Mouse (Mus musculus): ENCODE measurements at regions not wholly inside any gene's neighbourhood (a gene's known extent, or its start where the extent isn't known, plus 50 kb on each side); places are given as distances from the start of the nearest gene placed in this dataset.

GRCm38 (mm10) chr6:52105031-52105593, 53.0 kb downstream of the Hoxa1 start:
- no peak for DNase-seq

GRCm38 (mm10) chr6:52104141-52104540, 54.0 kb downstream of the Hoxa1 start:
- peak; percentile 19 for DNase-seq

- peak; percentile 88 for DNase-seq
Measured at GRCm38 (mm10) chr6:52103661-52104060, 54.5 kb downstream of the Hoxa1 start.

- no peak for DNase-seq
Measured at GRCm38 (mm10) chr6:52102699-52103098, 55.4 kb downstream of the Hoxa1 start.

- DNase-seq = no peak
Measured at GRCm38 (mm10) chr6:52102179-52102578, 55.9 kb downstream of the Hoxa1 start.

GRCm38 (mm10) chr6:52101209-52101608, 56.9 kb downstream of the Hoxa1 start:
- DNase-seq = no peak

GRCm38 (mm10) chr6:52098851-52099250, 59.3 kb downstream of the Hoxa1 start:
- DNase-seq = peak; percentile 53

GRCm38 (mm10) chr6:52095575-52095974, 62.5 kb downstream of the Hoxa1 start:
- peak; percentile 69 for DNase-seq

GRCm38 (mm10) chr6:52091445-52091844, 66.7 kb downstream of the Hoxa1 start:
- DNase-seq = no peak

- peak; percentile 31 for DNase-seq
Measured at GRCm38 (mm10) chr6:52085932-52086643, 72.0 kb downstream of the Hoxa1 start.

GRCm38 (mm10) chr6:52084622-52085021, 72.3 kb upstream of the Skap2 start:
- DNase-seq = no peak

- no peak for DNase-seq
Measured at GRCm38 (mm10) chr6:52079501-52079900, 67.2 kb upstream of the Skap2 start.

GRCm38 (mm10) chr6:52078530-52079340, 66.4 kb upstream of the Skap2 start:
- DNase-seq = no peak

GRCm38 (mm10) chr6:52076179-52076932, 64.0 kb upstream of the Skap2 start:
- no peak for DNase-seq

GRCm38 (mm10) chr6:52074904-52075303, 62.6 kb upstream of the Skap2 start:
- no peak for DNase-seq

- no peak for DNase-seq
Measured at GRCm38 (mm10) chr6:52067151-52067550, 54.8 kb upstream of the Skap2 start.

- DNase-seq = no peak
Measured at GRCm38 (mm10) chr6:52065652-52066051, 53.3 kb upstream of the Skap2 start.

- DNase-seq = peak; percentile 33
Measured at GRCm38 (mm10) chr6:52064176-52065015, 52.0 kb upstream of the Skap2 start.
